Mouse (Mus musculus) gastrocnemius, adult 8-10 months (tissue): ENCODE results near the gene Gm10277. TPM values are rescaled to one million over a fixed set of nuclear protein-coding genes. Genes with fewer than 3 reads are reported as not detected.

Source experiments
- DNase-seq, 2 experiments: peaks; one replicate each; pipeline ENCODE4 v3.0.0; 2022; ENCODE audit warnings: low spot score in 2 of 2
- total RNA-seq, 4 experiments: library from RNA; stranded (reverse); gene quantifications; 2 replicates each; pipeline ENCODE4 v1.2.4; 2022

Gm10277 gene
- total RNA-seq: not detected

GRCm38 (mm10) chr11:77787707-77788106 is at the start of gene Gm10277:
Gene Gm10277 (minus strand): TSS chr11:77787747.
- DNase-seq: no peak

DNA sequence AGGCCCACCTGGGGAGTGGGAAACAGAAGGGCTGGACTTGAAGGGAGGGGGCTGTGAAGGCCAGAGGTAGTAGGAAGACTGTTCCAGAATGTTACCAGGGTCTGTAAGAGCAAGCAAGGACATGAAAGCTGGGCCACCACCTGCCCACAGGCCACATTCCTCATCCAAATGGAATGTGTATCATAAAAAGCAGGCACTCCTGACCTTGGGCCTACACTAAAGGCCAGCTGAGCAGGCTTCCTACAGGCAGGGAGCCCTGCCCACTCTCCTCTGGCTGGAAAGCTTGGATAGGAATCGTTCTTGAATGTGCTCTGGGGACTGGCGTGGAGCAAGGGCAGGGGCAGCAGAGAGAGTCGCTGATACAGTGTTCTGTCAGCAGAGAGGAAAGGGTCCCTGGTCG is 49.2 kb upstream of the Gm10277 start:
- DNase-seq: no peak

DNA sequence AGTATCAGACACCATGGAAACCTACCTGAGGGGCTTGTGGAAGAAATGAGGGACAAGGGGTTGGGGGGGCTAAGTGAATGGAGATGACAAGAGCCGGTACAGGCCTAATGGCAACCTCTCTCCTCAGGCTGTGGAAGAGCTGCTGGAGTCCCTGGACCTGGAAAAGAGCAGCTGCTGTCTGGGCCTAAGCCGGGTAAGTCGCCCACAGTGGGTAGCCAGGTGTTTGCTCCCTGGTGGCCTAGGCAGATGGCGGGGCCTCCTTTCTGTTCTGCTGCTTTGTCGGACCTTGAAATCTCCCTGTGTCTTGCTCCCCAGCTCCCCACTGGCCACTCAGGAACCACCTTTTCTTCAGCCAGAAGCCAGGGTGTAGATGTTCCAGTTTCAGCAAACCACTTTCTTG is 48.7 kb upstream of the Gm10277 start:
- no peak for DNase-seq

GRCm38 (mm10) chr11:77835109-77835508 is 47.6 kb upstream of the Gm10277 start:
- no peak for DNase-seq

DNA sequence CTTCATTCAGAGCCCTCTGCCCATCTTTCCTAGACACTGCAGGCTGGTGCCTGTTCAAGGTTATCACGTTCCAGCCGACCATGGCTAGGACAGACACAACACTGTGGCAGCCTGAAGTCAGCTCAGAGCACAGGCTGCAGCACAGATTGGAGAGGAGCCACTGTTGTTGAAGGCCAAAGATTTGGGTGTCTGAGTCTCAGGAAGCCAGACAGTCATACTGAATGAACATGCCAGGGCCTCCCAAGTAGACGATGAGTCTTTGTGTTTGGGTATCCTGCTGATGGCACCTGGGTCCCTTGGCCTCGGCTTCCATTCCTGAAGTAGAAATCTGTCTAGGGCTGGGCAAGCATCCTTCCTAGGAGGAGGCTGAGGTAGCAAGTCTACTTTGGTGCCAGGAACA is 45.0 kb upstream of the Gm10277 start:
- DNase-seq: no peak

- DNase-seq: no peak
Observed at GRCm38 (mm10) chr11:77830875-77831274, 43.3 kb upstream of the Gm10277 start.

DNA sequence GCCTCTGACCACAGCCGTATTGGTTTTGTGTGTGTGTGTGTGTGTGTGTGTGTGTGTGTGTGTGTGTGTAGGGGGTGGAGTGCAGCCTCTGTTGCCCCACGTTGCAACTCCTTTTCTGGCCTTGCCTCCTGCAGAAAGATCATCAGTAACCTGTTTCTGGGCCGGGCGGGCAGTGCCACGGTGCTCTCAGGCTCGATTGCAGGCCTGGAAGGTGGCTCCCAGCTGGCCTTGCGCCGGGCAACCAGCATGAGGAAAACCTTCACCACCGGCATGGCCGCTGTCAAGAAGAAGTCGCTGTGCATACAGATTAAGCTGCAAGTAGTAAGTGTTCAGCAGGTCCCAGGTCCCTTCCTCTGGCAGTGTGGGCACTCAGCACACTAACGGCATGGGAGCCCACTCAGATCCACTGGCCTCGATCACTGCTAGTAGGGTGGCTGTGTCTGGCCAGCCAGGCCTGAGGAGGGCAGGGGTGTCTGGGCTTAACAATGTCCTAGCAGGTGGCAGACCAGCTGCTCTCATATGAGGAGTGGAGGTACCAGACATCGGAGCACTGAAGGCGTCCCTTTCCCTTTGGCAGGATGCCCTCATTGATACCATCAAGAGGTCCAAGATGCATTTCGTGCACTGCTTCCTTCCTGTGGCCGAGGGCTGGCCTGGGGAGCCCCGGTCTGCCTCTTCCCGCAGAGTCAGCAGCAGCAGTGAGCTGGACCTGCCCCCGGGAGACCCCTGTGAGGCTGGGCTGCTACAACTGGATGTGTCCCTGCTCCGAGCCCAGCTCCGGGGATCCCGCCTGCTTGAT is 41.7 kb upstream of the Gm10277 start:
- no peak for DNase-seq

DNA sequence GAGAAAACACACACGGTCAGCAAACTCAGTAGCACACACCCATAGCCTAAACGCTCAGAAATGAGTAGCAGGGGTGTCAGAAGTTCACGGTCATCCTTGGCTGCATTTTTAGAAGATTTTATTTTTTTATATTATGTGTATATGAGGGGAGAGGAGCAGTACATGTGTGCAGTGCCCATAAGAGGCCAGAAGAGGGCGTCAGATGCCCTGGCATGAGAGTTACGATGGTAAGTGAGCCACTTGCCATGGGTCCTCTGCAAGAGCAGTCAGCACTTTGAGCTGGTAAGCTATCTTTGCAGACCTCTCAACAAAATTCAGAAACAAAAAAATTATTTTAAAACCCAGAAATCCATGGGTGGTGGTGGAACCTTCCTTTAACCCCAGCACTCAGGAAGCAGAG is 40.6 kb upstream of the Gm10277 start:
- no peak for DNase-seq

DNA sequence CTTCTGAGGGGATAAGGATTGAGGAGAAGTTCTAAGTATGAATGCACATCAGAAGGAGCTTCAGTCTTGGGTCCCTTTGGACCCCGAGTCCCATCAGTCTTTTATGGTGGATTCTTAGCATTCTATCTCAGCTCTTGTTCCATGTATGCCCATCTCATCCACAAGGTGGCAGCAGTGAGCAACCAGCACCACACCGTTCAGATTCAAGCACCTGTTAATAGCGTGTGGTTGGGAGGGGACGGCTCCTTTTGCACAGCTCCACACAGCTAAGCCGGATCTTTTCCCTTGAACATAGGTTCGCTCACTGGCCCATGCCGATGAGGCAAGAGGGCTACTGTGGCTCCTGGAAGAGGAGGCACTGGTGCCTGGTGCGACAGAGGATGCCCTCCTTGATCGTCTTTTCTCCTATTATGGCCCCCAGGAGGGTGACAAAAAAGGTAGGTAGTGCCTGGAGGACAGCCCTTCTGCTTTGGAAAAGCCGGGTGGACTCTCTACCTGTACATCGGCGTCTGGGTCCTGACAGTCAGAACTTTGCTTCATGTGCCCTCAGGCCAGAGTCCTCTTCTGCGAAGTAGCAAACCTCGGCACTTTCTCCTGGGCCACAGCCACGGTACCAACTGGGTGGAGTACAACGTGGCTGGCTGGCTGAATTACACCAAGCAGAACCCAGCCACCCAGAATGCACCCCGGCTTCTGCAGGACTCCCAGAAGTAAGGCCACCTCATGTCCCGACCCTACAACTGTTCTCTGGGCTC is 39.9 kb upstream of the Gm10277 start:
- DNase-seq: peak; percentile 52 to 55

DNA sequence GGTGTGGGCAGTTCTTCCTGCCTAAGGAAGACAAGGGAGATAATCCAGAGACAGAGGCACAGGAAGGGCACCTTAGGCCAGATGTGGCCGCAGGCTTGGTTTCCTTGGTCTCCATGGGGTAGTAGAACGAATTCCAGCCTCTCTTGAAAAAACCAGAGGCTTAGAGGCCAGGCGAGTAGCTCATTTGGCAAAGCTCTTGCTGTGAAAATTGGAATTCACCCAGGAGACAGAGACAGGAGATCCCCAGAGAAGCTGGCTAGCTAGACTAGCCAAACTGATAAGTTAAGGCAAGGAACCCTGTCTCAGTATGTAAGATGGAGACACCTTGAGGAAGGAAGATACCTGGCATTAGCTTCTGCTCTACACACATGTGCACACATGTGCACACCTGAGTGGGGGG is 38.8 kb upstream of the Gm10277 start:
- no peak for DNase-seq

DNA sequence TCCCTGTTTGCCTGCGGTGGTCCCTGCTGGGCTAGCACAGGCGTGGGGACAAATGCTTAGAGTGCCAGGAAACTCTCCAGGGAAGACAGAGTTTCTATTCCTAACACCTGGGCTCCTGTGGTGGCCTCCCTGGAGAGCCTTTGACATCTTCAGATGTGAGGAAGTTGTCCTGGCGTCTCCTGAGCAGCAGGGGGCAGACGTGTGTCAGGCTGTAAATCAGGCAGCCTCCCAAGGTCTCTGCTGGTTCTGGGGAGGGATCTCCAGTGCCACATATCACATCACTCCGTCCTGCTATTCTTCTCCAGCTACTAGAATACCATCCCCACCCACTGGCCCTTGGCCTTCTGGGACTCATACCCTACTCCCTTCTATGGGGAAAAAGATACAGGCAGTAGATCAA is 38.3 kb upstream of the Gm10277 start:
- peak in 1 of 2 experiments; percentile 49 for DNase-seq

DNA sequence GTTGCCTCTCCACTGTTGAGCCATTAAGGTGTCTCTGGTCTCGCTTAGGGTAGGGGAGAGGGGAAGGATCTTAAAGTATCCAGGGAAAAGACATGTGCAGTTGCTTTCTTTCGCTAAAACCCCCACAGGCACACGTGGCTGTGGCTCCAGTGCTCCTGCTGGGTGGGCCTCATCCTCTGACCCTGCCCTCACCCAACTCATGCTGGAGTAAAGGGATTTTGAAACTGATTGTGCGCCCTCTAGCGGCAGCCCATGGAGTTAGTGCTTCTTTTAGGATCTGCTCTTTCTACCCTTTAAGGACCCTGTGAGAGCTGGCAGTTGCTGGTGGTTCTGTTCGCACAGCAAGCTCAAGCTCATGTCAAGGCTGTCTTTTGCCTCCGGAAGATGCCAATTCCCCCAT is 35.2 kb upstream of the Gm10277 start:
- DNase-seq: no peak

DNA sequence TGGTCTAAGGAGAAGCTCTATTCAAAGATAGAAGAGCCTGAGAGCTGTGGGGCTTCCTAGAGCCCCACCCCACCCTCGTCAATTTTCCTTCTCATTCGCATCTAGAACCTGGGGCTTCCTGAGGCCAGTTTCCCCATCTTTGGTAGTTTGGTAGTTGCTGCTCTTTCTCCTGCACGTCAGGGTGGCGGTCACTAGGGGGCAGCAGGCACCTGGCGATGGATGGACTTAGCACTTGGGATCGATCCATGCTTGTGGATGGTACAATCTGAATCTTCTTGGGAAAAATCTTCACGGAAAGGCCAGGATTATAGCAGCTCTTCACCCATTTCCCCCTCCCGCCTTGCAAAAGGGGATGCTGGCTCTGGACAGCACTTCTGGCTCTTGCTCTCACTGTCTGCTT is 34.1 kb upstream of the Gm10277 start:
- DNase-seq: no peak

GRCm38 (mm10) chr11:77816003-77816402 is 28.5 kb upstream of the Gm10277 start:
- DNase-seq: no peak

GRCm38 (mm10) chr11:77813969-77814368 is 26.4 kb upstream of the Gm10277 start:
- DNase-seq: peak; percentile 68 to 79

GRCm38 (mm10) chr11:77810018-77810417 is 22.5 kb upstream of the Gm10277 start:
- DNase-seq: no peak

DNA sequence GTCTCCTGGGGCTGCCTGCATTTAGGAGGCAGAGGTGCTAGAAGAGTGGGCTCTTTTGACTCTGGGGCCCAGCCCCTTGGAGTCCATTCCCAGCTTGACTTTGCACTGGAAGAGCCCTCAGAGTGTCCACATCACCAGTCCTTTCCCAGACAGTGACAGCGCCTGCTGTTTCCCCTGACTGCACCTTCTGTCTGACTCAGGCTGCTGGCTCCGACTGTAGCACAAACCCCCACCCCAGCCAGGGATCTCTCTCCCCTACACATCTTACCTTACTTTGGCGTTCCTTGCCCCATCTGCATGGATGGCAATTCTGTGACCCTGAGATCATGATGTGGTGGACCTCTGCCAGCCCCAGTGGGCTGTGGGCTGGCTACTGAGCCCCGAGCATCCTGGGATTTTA is 21.7 kb upstream of the Gm10277 start:
- no peak for DNase-seq

DNA sequence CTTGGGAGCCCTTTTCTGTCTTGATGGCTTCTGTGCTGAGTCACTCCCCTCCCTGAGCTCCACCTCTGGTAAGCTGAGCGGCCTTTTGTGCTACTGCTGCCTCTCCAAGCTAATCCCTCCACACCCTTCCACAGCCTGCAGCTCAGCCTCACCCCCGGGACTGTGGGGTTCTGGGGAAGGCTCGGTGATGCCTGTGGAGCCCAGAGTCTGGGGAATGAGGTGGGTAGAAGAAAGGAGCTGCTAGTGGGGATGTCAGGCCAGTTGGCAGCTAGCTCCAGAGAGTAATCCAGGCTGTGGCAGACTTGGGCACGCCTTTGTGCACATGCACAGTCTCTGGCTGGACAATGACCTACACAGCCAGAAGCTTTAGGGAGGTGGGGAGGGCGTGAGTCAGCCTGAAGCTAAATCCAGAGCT is 20.5 kb upstream of the Gm10277 start:
- DNase-seq: no peak

GRCm38 (mm10) chr11:77806855-77807254 is 19.3 kb upstream of the Gm10277 start:
- DNase-seq: no peak

GRCm38 (mm10) chr11:77806218-77806617 is 18.7 kb upstream of the Gm10277 start:
- no peak for DNase-seq

GRCm38 (mm10) chr11:77802341-77802865 is 14.9 kb upstream of the Gm10277 start:
- peak; percentile 57 to 73 for DNase-seq

- peak; percentile 73 to 82 for DNase-seq
Observed at GRCm38 (mm10) chr11:77800869-77801701, 13.5 kb upstream of the Gm10277 start.
